Mouse (Mus musculus) embryo, embryonic 11.5 days (tissue): ENCODE measurements around the gene Csnk1g2.
"Not testable (repeated sequence)": the region's sequence is repeated elsewhere in the genome, so short reads cannot be mapped to it uniquely, and the experiment has no call there.

Experiments
- DNase-seq: peaks from one replicate; pipeline ENCODE4 v3.0.0-alpha.2; 2012; ENCODE audit warnings: low read depth, low spot score

Gene Csnk1g2

GRCm38 (mm10) chr10:80602698-80603325, 19.8 kb upstream of the Csnk1g2 start, which contains the start of the genes Scamp4 and Adat3:
Gene Scamp4, plus strand, starts transcription at chr10:80602872.
Gene Adat3, plus strand, starts transcription at chr10:80602880.
- peak; percentile 87 for DNase-seq

- no peak for DNase-seq
Observed at GRCm38 (mm10) chr10:80603364-80603763, 19.3 kb upstream of the Csnk1g2 start.

GRCm38 (mm10) chr10:80604001-80604509, 18.6 kb upstream of the Csnk1g2 start:
- DNase-seq, result no peak

- no peak for DNase-seq
Observed at GRCm38 (mm10) chr10:80604988-80605387, 17.6 kb upstream of the Csnk1g2 start.

- DNase-seq, result not testable (repeated sequence)
Observed at GRCm38 (mm10) chr10:80605721-80606120, 16.9 kb upstream of the Csnk1g2 start, which contains the start of gene Gm49322. Gene Gm49322, plus strand, starts transcription at chr10:80606021.

GRCm38 (mm10) chr10:80606306-80606705, 16.3 kb upstream of the Csnk1g2 start:
- DNase-seq, result no peak

GRCm38 (mm10) chr10:80606737-80607350, 15.8 kb upstream of the Csnk1g2 start:
- DNase-seq, result no peak

- DNase-seq, result no peak
Observed at GRCm38 (mm10) chr10:80608435-80608834, 14.2 kb upstream of the Csnk1g2 start.

GRCm38 (mm10) chr10:80609269-80609924, 13.2 kb upstream of the Csnk1g2 start:
- no peak for DNase-seq

GRCm38 (mm10) chr10:80610116-80610785, 12.4 kb upstream of the Csnk1g2 start:
- DNase-seq, result no peak

- no peak for DNase-seq
Observed at GRCm38 (mm10) chr10:80611024-80611423, 11.6 kb upstream of the Csnk1g2 start.

- DNase-seq, result no peak
Observed at GRCm38 (mm10) chr10:80611905-80612304, 10.7 kb upstream of the Csnk1g2 start.

GRCm38 (mm10) chr10:80613821-80614220, 8.8 kb upstream of the Csnk1g2 start:
- DNase-seq, result no peak

- no peak for DNase-seq
Observed at GRCm38 (mm10) chr10:80614351-80614750, 8.3 kb upstream of the Csnk1g2 start.

- DNase-seq, result no peak
Observed at GRCm38 (mm10) chr10:80618181-80618580, 4.5 kb upstream of the Csnk1g2 start.

GRCm38 (mm10) chr10:80619465-80620244, 3.0 kb upstream of the Csnk1g2 start:
- DNase-seq, result no peak

GRCm38 (mm10) chr10:80620365-80620764, 2.3 kb upstream of the Csnk1g2 start:
- no peak for DNase-seq

- no peak for DNase-seq
Observed at GRCm38 (mm10) chr10:80620796-80621689, 1.6 kb upstream of the Csnk1g2 start.

- no peak for DNase-seq
Observed at GRCm38 (mm10) chr10:80621690-80621939, 1.0 kb upstream of the Csnk1g2 start.

GRCm38 (mm10) chr10:80621940-80622660, 538 bp upstream of the Csnk1g2 start:
- peak; percentile 100 for DNase-seq
